Mouse (Mus musculus): ENCODE measurements around the gene Dcdc2b.

Dcdc2b gene

GRCm38 (mm10) chr4:129577688-129578087 lies 36.4 kb downstream of the Dcdc2b start:
- no peak for DNase-seq (ENCODE audit: low spot score)

- DNase-seq (ENCODE audit: low spot score): no peak
Measured at GRCm38 (mm10) chr4:129576863-129577491, 37.1 kb downstream of the Dcdc2b start.

- no peak for DNase-seq (ENCODE audit: low spot score)
Measured at GRCm38 (mm10) chr4:129575171-129575844, 38.7 kb downstream of the Dcdc2b start.

GRCm38 (mm10) chr4:129573430-129573829 lies 40.6 kb downstream of the Dcdc2b start, which contains the start of gene Lck:
Gene Lck, minus strand, starts transcription at chr4:129573641.
- DNase-seq (ENCODE audit: low spot score): no peak

GRCm38 (mm10) chr4:129573093-129573370 lies 41.0 kb downstream of the Dcdc2b start:
- DNase-seq (ENCODE audit: low spot score): no peak

- no peak for DNase-seq (ENCODE audit: low spot score)
Measured at GRCm38 (mm10) chr4:129572236-129573092, 41.6 kb downstream of the Dcdc2b start.

GRCm38 (mm10) chr4:129571551-129572084 lies 42.4 kb downstream of the Dcdc2b start:
- no peak for DNase-seq (ENCODE audit: low spot score)

GRCm38 (mm10) chr4:129570028-129570427 lies 44.0 kb downstream of the Dcdc2b start:
- DNase-seq (ENCODE audit: low spot score): no peak

GRCm38 (mm10) chr4:129568366-129568765 lies 45.7 kb downstream of the Dcdc2b start:
- no peak for DNase-seq (ENCODE audit: low spot score)

GRCm38 (mm10) chr4:129565139-129565538 lies 48.9 kb downstream of the Dcdc2b start:
- DNase-seq (ENCODE audit: low spot score): no peak

- peak; percentile 82 for DNase-seq (ENCODE audit: low spot score)
Measured at GRCm38 (mm10) chr4:129563718-129564117, 50.3 kb downstream of the Dcdc2b start.

- DNase-seq (ENCODE audit: low spot score): no peak
Measured at GRCm38 (mm10) chr4:129561184-129561583, 52.9 kb downstream of the Dcdc2b start.

Data from yolk sac, embryonic 10.5 days (tissue).